Mouse (Mus musculus): ENCODE results near the gene Baz1a. TPM values are rescaled to one million over a fixed set of nuclear protein-coding genes. Genes with fewer than 3 reads are reported as not detected.
"Not testable (repeated sequence)": the region's sequence is repeated elsewhere in the genome, so short reads cannot be mapped to it uniquely, and the experiment has no call there.

The Baz1a gene
- polyA plus RNA-seq, 1 experiment from 2014 or later = 1.9 TPM

GRCm38 (mm10) chr12:54965532-54966160 is 48.5 kb downstream of the Baz1a start:
- Histone ChIP-seq H3K36me3 (ENCODE audit: control insufficient read depth, insufficient read depth, low read length) (no peaks in the 10 kb centered on the region), H3K4me2 (ENCODE audit: low read length) (no peak overlapping the region), H3K4me3 (ENCODE audit: low read depth, low read length) (no peak overlapping the region), H3K27ac (ENCODE audit: low read length) (no peak overlapping the region), H3K9me3 (replicated peaks; ENCODE audit: control insufficient read depth, low read length, poor library complexity, severe bottlenecking) (no peaks in the 10 kb centered on the region), H3K4me1 (ENCODE audit: control insufficient read depth, insufficient read depth, low read length) (no peaks in the 10 kb centered on the region), H3K9ac (ENCODE audit: low read depth, low read length) (no peak overlapping the region), H3K27me3 (ENCODE audit: control insufficient read depth, insufficient read depth, low read depth, low read length) (no peaks in the 10 kb centered on the region)
- WGBS = 91% methylated on average over 4 of the region's 4 CpGs
- ATAC-seq = no peak

GRCm38 (mm10) chr12:54959569-54959968 is 54.6 kb downstream of the Baz1a start:
- no peaks in the 10 kb centered on the region for H3K36me3 ChIP-seq (ENCODE audit: control insufficient read depth, insufficient read depth, low read length)
- H3K27ac ChIP-seq (ENCODE audit: low read length) = no peak overlapping the region
- WGBS = 71% methylated on average over 2 of the region's 2 CpGs
- no peak overlapping the region for H3K9ac ChIP-seq (ENCODE audit: low read depth, low read length)
- no peaks in the 10 kb centered on the region for H3K27me3 ChIP-seq (ENCODE audit: control insufficient read depth, insufficient read depth, low read depth, low read length)
- no peak for ATAC-seq
- no peak overlapping the region for H3K4me3 ChIP-seq (ENCODE audit: low read depth, low read length)
- no peaks in the 10 kb centered on the region for H3K9me3 ChIP-seq (replicated peaks; ENCODE audit: control insufficient read depth, low read length, poor library complexity, severe bottlenecking)
- no peaks in the 10 kb centered on the region for H3K4me1 ChIP-seq (ENCODE audit: control insufficient read depth, insufficient read depth, low read length)
- no peak overlapping the region for H3K4me2 ChIP-seq (ENCODE audit: low read length)

GRCm38 (mm10) chr12:54956974-54957373 is 57.2 kb downstream of the Baz1a start:
- Histone ChIP-seq H3K4me3 (ENCODE audit: low read depth, low read length) (no peak overlapping the region), H3K4me2 (ENCODE audit: low read length) (no peak overlapping the region), H3K27me3 (ENCODE audit: control insufficient read depth, insufficient read depth, low read depth, low read length) (no peaks in the 10 kb centered on the region), H3K4me1 (ENCODE audit: control insufficient read depth, insufficient read depth, low read length) (no peaks in the 10 kb centered on the region), H3K9me3 (replicated peaks; ENCODE audit: control insufficient read depth, low read length, poor library complexity, severe bottlenecking) (no peaks in the 10 kb centered on the region), H3K36me3 (ENCODE audit: control insufficient read depth, insufficient read depth, low read length) (no peaks in the 10 kb centered on the region), H3K27ac (ENCODE audit: low read length) (no peak overlapping the region), H3K9ac (ENCODE audit: low read depth, low read length) (no peak overlapping the region)
- WGBS = 90% methylated on average over 2 of the region's 2 CpGs
- ATAC-seq = no peak

GRCm38 (mm10) chr12:54956457-54956856 is 57.7 kb downstream of the Baz1a start:
- no peak for ATAC-seq
- Histone ChIP-seq H3K9me3 (replicated peaks; ENCODE audit: control insufficient read depth, low read length, poor library complexity, severe bottlenecking) (no peaks in the 10 kb centered on the region), H3K4me3 (ENCODE audit: low read depth, low read length) (no peak overlapping the region), H3K36me3 (ENCODE audit: control insufficient read depth, insufficient read depth, low read length) (no peaks in the 10 kb centered on the region), H3K27ac (ENCODE audit: low read length) (no peak overlapping the region), H3K9ac (ENCODE audit: low read depth, low read length) (no peak overlapping the region), H3K4me2 (ENCODE audit: low read length) (no peak overlapping the region), H3K27me3 (ENCODE audit: control insufficient read depth, insufficient read depth, low read depth, low read length) (no peaks in the 10 kb centered on the region), H3K4me1 (ENCODE audit: control insufficient read depth, insufficient read depth, low read length) (no peaks in the 10 kb centered on the region)
- 92% methylated on average over 4 of the region's 4 CpGs for WGBS

GRCm38 (mm10) chr12:54946116-54946515 is 68.0 kb downstream of the Baz1a start:
- H3K27me3 ChIP-seq (ENCODE audit: control insufficient read depth, insufficient read depth, low read depth, low read length) = no peaks in the 10 kb centered on the region
- H3K9me3 ChIP-seq (replicated peaks; ENCODE audit: control insufficient read depth, low read length, poor library complexity, severe bottlenecking) = no peaks in the 10 kb centered on the region
- no peak overlapping the region for H3K9ac ChIP-seq (ENCODE audit: low read depth, low read length)
- H3K27ac ChIP-seq (ENCODE audit: low read length) = no peak overlapping the region
- no peaks in the 10 kb centered on the region for H3K4me1 ChIP-seq (ENCODE audit: control insufficient read depth, insufficient read depth, low read length)
- H3K4me2 ChIP-seq (ENCODE audit: low read length) = no peak overlapping the region
- ATAC-seq = no peak
- H3K36me3 ChIP-seq (ENCODE audit: control insufficient read depth, insufficient read depth, low read length) = no peaks in the 10 kb centered on the region
- WGBS = 83% methylated on average over 6 of the region's 6 CpGs
- no peak overlapping the region for H3K4me3 ChIP-seq (ENCODE audit: low read depth, low read length)

GRCm38 (mm10) chr12:54942586-54943157 is 71.5 kb downstream of the Baz1a start:
- not testable (repeated sequence) for H3K36me3 ChIP-seq (ENCODE audit: control insufficient read depth, insufficient read depth, low read length); H3K4me2 ChIP-seq (ENCODE audit: low read length); H3K27me3 ChIP-seq (ENCODE audit: control insufficient read depth, insufficient read depth, low read depth, low read length); H3K27ac ChIP-seq (ENCODE audit: low read length); ATAC-seq; H3K9ac ChIP-seq (ENCODE audit: low read depth, low read length); H3K4me1 ChIP-seq (ENCODE audit: control insufficient read depth, insufficient read depth, low read length); H3K4me3 ChIP-seq (ENCODE audit: low read depth, low read length); H3K9me3 ChIP-seq (replicated peaks; ENCODE audit: control insufficient read depth, low read length, poor library complexity, severe bottlenecking)
- WGBS = 86% methylated on average over 5 of the region's 6 CpGs

- not testable (repeated sequence) for H3K27me3 ChIP-seq (ENCODE audit: control insufficient read depth, insufficient read depth, low read depth, low read length); ATAC-seq; H3K4me1 ChIP-seq (ENCODE audit: control insufficient read depth, insufficient read depth, low read length); H3K4me3 ChIP-seq (ENCODE audit: low read depth, low read length); H3K4me2 ChIP-seq (ENCODE audit: low read length); H3K36me3 ChIP-seq (ENCODE audit: control insufficient read depth, insufficient read depth, low read length); H3K9me3 ChIP-seq (replicated peaks; ENCODE audit: control insufficient read depth, low read length, poor library complexity, severe bottlenecking); H3K27ac ChIP-seq (ENCODE audit: low read length); H3K9ac ChIP-seq (ENCODE audit: low read depth, low read length)
- WGBS = 98% methylated on average over 5 of the region's 5 CpGs
These were observed 76.4 kb downstream of the Baz1a start for GRCm38 (mm10) chr12:54937581-54938343.

- no peak for ATAC-seq
- Histone ChIP-seq H3K27me3 (ENCODE audit: control insufficient read depth, insufficient read depth, low read depth, low read length) (no peaks in the 10 kb centered on the region), H3K36me3 (ENCODE audit: control insufficient read depth, insufficient read depth, low read length) (peaks cover 12% of the 10 kb centered on the region), H3K4me3 (ENCODE audit: low read depth, low read length) (no peak overlapping the region), H3K9ac (ENCODE audit: low read depth, low read length) (no peak overlapping the region), H3K4me1 (ENCODE audit: control insufficient read depth, insufficient read depth, low read length) (no peaks in the 10 kb centered on the region), H3K9me3 (replicated peaks; ENCODE audit: control insufficient read depth, low read length, poor library complexity, severe bottlenecking) (no peaks in the 10 kb centered on the region), H3K27ac (ENCODE audit: low read length) (no peak overlapping the region), H3K4me2 (ENCODE audit: low read length) (no peak overlapping the region)
- WGBS = 92% methylated on average over 3 of the region's 3 CpGs
These were observed 103.8 kb downstream of the Baz1a start for GRCm38 (mm10) chr12:54910387-54910786.

GRCm38 (mm10) chr12:54892559-54892958 is 121.6 kb downstream of the Baz1a start:
- H3K4me1 ChIP-seq (ENCODE audit: control insufficient read depth, insufficient read depth, low read length); H3K36me3 ChIP-seq (ENCODE audit: control insufficient read depth, insufficient read depth, low read length); H3K4me2 ChIP-seq (ENCODE audit: low read length); H3K4me3 ChIP-seq (ENCODE audit: low read depth, low read length); H3K27ac ChIP-seq (ENCODE audit: low read length); H3K9ac ChIP-seq (ENCODE audit: low read depth, low read length); ATAC-seq; H3K27me3 ChIP-seq (ENCODE audit: control insufficient read depth, insufficient read depth, low read depth, low read length); H3K9me3 ChIP-seq (replicated peaks; ENCODE audit: control insufficient read depth, low read length, poor library complexity, severe bottlenecking): not testable (repeated sequence)
- WGBS = 61% methylated on average over 1 of the region's 2 CpGs

Measured in midbrain, embryonic 16.5 days (tissue).